Mouse (Mus musculus): ENCODE measurements around the gene Wnk2.

Gene Wnk2

DNA sequence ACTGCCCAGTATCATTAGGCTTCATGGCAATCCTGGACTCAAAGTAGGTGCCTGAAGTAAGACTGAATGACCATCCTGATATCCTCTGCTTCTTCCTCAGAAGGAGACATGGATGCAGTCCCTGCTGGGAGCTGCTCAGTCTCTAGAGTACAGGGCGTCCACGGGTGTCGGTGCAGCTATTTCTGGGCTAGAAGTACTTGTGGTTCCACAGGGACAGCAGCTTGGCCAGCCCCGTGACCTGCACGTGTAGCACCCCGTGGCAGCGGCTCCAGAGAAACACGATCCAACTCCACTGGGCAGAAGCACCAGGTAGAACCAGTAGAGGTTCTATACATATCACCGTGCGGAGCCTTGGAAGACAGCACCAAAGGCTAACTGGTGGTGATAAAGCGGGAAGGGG, 13.3 kb downstream of the Wnk2 start:
- peak; percentile 53 to 57 for DNase-seq

DNA sequence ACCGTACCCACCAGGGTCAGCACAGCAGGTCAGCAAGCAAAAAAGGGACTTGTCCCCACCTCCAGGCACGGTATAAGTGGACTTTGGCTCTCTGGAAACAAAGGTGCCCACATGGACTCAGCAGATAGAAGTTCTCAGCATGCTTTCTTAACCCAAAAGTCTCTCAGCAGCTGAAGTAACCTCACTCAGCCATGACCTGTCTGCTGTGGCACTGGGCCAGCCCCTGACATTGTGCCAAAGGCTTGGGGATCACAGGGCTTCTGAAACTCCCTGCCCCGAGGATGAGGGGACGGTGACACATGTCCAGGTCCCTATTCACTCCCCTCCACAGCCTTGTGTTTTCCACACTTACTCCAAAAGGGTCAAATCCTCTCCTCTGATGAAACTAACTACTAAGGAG, 14.7 kb downstream of the Wnk2 start:
- DNase-seq, result peak; percentile 62 to 71

DNA sequence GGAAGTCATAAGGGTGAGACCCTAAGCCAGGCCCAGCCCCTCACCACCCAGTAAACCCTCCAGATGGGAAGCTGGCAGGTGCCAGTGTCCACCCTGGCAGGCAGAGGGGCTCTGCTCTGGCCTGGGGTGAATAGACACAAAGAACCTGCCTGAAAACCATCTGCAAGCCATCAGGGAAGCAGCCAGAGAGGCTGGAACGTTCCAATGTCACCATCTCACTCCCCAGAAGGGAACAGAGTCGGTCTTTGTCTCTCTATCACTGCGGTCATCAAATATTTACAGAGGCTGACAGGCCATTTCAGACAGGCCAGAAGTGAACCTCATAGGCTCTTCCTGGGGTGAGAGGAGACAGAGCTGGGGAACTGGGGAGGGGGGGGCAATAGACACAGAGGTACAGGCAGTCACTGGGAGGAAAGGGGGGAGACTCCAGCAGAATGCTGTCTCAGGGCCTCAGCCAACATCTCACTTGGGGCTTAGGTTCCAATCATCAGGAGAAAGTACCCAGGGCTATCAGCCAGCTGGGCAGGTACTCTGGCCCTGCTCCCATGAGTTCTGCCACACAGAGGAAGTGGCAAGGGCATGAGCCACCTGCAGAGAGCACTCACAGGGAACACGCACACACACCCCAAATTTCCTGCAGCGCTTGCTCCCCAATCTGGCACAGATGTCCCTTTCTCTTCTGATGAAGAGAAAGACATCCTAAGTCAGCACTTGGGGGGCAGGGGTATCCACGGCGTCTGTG, 15.7 kb downstream of the Wnk2 start:
- peak; percentile 51 to 54 for DNase-seq

DNA sequence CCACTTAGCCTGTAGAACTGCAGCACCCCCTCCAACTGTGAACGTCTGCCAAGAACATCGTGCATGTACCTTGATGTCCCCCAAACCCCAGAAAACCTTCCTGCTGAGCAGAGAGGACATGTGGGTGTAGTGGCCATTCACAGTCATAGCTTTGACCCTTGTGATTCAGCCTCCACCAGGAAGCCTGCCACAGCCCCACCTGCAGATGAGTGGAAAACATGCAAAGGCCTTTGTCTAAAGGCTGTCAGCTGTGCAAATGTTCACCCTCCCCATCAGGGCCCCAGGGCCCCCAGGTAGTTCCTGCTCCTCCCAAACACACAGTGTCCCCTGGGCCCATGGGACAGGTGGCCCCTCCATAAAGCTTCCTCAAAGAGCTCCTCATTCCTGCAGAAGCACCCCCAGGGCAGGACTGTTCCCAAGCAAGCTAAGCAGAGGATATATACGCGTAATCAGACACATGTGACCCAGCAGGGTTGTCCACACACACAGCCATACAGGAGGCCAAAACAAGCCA, 16.4 kb downstream of the Wnk2 start:
- no peak for DNase-seq

DNA sequence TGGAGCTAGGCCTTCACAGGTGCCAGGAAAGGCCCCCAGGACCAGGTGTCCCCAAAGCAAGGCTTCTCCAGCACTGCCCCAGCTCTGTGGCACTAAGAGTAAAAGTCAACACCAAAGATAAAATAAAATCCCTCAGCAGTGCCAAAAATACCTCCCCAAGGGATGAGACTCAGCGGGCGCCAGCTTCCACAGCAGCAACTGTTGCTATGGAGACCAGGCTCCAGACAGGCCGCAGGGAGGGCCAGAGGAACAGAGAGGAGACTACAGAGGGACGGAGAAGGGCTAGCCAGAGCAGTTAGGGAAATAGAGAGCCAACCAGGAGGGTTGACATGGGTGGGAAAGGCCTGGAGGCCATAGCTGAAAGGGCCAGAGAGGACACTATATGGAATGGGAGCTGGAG, 18.0 kb downstream of the Wnk2 start:
- DNase-seq, result peak; percentile 52 to 56

DNA sequence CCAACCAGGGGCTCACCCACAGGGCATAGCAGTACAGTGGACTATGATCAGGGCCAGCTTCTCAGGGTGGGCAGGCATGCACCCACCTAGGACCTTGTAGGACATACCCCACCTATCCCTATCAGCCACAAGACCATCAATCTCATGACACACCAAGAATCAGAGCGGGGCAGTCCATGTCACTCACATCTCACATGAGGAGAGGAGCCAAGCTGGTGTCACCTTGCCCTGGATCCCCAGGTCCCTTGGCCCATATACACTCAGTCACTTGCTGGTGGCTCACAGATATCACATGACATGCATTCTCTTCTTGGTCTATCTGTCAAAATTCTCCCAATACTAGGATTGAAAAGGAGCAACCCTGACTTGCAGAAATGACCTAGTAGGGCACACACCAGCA, 18.7 kb downstream of the Wnk2 start:
- peak in 1 of 2 experiments; percentile 12 for DNase-seq

DNA sequence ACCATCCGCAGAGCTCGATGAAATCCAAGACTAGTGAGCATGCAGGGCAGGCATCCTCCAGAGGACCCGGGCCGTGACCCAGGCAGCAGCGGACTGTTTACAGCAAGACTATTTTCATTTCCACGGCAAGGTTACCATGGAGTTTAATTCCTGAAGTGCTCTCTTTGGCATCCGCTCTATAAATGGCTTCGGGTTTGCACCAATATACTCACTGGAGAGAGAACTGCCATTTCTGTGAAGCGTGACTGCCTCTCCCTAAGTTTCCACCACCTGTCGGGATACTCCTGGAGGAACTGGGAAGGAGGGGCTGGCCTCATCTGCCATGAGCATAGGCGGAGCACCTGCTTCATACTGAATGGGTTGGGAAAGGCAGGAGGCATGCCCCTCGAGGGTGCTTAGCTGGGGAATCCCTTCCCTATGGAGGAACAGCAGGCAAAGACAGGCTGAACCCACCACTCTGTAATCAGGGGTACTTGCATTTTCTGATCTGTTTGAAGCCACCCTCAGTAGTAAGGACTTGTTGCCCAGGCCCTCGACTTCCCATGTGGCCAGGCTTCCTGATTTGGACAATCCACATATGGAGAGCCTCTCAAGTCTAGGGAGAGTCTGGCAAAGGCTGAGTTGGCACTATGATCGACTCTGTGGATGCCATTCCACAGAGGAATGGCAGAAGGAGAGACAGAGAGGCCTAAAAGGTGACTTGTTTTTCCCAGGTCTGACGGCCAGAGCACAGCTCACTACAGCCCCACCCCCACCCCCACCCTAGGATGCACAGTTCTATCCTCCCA, 19.8 kb downstream of the Wnk2 start:
- DNase-seq, result peak; percentile 47 to 60

DNA sequence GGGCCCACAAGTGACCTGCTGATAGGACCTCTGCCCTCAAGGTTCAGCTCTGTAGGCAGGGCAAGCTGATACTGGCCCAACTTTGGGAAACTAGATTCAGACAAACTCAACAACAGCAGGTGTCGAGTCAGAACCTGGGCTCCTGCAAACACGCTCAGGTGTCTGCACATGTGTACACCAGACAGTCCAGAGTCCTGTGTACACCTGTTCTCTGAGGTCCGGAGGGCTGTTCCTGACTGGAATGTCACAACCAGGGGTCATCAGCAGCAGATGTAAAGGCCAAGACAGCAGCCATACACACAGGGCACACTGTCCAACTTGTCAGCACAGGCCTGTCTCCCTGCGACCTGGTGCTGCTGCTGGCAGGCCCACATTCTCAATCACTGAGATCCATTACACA, 25.7 kb downstream of the Wnk2 start:
- DNase-seq, result no peak

DNA sequence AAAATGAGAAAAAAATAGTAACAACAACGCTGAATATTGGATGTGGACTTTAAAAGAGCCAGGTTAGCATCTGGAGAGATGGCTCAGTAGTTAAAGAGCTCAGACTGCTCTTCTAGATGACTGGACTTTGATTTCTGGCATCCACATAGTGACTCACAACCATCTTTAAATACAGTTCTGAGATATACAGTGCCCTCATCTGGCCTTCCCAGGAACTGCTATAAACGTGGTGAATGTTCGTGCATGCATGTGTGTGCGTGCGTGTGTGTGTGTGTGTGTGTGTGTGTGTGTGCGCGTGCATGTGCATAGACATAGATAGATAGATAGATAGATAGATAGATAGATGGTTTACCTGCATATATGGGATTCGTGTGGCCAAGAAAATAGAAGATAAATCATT, 30.3 kb downstream of the Wnk2 start:
- no peak for DNase-seq

DNA sequence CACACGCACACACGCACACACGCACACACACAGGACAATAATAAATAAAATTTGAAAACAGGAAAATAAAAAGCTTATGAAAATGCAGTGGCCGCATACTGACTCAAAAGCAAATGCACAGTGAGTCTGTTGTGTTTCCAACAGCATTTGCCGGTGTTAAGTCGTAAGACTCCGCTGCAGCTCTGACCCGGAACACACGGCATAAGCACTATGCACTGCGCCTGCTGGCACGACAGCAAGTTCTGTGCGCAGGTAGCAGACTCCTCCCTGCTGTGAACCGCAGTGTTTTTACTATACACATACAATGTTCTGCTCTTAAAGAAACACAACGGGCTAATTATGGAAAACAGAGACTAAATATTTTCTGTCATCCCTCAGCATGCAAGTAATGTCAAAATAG, 32.9 kb downstream of the Wnk2 start:
- peak in 1 of 2 experiments; percentile 49 for DNase-seq

DNA sequence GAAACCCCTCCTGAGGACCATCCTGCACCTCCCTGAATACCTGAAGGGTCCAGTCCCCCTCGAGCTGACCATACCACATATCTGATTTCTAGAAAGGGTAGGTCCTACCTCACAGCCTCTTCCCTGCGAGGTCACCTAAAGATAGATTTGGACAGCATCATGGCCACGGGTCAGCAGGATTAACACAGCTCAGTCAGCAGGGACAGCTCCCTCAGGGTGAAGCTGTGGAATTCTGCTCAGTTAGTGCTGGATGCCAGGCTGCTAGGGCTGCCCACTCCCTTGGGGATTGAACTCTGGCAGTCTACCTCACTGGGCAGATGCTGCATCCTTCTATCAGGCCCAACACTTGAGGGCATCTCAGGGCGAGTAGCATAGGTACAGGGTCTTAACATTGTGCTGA, 33.7 kb downstream of the Wnk2 start:
- no peak for DNase-seq

DNA sequence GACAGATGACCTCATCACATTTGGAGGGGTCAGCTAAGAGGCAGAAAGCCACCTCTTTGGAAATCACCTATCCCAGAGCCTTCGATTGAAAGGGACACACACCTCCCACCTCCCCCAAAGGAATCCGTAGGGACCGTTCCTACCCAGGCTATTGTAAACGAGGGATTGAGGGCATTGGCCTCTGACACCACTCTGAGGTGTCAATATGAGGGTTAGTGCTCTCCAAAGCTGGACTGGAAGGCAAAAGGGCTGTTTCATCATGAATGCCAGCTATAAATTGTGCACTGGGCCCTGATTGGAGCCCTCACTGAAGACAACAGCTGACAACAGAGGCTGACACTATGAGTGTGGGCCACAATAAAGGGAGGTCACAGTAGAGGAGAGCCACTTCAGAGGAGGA, 34.5 kb downstream of the Wnk2 start:
- no peak for DNase-seq

DNA sequence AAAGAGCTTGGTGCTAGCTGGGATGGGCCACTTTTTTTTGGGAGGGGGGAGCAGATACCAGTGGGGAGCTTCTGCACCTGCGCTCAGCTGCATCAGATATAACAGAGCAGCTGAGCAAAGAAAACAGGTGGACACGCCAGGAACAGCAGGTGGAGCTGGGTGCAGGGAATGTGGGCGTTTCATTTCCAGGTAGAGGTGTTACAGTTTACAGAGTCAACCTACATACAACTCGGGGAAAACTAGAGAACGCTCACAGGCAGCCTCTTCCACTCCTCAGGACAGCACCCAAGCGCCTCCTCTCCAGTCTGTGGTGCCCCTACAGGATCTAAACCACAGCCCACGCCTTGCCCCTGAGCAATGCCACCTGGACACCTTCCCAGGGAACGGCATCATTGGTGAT, 35.2 kb downstream of the Wnk2 start:
- no peak for DNase-seq

DNA sequence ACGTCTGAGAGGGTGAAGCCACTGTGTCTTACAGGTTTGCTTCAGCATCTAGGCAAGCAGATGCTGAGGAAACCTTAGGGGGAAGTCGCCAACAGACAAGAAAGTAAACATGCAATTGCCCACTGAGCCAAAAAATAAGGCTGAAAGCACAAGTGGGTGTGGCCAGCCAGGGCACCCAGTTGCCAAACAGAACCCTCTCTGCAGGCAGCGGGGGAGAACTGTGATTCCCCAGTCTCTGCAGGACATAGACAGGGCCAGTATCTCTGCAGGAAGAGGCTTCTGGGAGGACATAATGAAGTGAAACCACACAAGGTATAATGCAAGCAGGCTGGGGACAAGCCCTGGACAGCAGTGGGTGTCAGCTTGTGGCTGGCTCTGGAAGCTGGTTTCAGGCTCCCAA, 38.1 kb downstream of the Wnk2 start:
- no peak for DNase-seq

DNA sequence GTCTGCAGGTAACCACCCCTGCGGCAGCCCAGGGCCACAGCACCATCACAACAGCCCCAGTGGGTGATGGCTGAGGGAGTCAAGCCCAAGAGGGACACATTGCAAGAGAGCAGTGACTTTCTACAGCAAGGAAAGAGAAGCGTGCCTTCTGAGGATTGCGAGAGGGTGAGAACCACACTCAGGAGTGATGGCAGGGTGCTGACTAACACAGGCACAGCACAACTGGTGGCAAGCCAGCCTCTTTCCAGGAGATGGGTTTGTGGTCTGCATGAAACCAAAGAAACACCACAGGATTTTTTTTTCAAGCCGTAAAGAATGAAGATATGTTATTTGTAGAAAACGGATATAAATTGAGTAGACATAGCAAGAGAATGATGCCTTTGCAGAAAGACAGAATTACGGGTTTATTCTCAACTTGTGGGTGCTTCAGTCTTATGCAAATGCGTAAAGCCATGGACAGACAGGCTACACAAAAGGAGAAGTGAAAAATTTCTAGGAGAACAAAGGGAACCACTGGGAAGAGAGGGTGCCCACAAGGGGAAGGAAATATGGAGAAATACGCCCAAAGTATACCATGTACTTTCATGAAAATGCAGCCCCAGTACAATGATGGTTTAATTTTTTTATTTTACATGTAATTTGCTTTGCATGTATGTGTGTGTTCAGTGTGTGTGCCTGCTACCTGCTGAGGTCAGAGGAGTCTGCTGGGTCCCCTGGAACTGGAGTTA, 39.5 kb downstream of the Wnk2 start:
- DNase-seq, result no peak

DNA sequence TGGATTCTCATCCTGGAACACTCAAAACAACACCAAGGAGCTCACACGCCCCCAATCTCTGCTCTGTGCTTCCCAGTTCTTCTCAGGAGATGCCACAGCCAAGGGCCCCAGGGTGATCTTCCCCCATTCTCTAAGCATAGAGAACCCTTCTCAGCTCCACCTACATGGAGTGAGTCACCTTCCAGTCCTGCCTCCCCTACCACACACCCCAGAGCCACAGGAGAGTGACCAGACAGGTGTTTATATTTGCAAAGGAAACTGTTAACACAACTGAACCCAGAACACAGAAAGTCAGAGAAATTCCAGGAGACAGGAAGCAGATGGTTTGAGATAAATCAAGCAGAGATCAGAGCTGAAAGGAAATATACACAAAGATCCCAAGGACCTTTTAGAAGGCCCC, 43.9 kb downstream of the Wnk2 start:
- DNase-seq, result no peak

DNA sequence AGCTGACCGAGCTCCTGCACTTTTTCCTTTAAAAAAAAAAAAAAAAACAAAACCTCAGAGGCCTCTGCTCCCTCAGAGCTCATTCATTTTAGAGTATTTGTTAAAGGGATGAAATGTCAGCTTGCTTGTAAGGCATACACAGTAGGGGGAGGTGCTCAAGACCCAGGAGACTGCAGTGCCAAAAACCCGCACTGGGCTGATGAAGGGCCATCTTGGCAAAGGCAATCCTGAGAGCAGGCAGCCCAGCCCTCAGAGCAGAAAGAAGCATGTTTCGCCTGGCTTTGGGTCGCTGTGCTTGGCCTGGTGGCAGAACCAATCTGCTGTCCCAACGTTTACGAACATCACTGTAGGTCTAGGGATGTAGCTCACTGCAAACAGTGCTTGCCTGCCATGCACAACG, 44.6 kb downstream of the Wnk2 start:
- DNase-seq, result peak in 1 of 2 experiments; percentile 50

DNA sequence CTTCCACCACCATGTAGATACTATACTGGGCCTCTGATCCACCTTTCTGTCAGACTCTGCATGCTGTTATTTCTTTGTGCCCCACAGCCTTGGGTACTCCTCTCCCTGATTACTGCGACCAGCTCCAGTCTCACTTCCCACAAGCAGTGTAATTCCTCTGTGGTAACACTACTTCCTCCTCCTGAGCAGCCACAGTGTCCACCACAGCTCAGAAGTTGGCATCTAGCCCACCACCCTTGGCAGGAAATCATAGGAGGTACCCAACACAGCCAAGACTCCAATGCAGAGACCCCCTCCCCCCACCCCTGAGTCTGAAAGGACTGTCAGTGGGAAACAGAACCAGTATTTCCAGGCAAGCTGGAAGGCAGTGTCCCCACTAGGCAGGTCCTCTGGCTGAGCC, 47.4 kb downstream of the Wnk2 start:
- DNase-seq, result peak in 1 of 2 experiments; percentile 43

DNA sequence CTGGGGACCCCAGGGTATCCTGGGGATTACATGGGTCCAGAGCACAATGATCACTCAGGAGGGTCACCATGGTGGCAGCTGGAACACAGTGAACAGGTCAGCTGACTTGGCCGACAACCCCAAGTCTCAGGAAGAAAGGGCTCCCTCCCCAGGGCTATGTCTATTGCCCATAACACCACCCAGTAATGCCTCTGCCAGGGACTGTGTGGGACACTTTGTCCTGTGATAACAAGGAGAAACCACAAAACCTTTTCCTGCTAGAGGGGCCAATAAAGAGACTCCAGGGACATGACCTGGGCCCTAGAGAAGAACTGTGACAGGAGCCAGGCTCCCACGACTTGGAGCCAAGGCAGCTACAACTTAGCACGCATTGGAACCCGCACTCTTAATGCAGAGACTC, 51.0 kb downstream of the Wnk2 start:
- no peak for DNase-seq

DNA sequence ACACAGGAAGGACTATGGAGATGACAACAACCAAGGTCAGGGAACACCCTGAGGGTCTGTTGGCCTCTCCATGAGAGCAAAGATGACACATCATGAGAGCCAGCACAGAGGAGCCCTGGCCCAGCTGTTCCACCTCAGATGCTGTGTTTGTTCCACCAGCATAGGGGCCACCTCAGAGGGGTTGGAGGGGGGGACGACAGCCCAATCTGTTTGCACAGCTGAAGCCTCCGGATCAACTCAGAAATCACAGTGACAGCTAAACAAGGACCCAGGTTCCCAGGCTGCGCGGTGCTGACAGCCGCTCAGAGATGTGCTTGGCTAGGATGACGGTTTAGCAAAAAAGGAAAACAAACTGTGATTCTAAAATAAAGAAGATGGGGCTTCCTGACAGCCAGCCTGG, 53.1 kb downstream of the Wnk2 start:
- DNase-seq, result no peak

DNA sequence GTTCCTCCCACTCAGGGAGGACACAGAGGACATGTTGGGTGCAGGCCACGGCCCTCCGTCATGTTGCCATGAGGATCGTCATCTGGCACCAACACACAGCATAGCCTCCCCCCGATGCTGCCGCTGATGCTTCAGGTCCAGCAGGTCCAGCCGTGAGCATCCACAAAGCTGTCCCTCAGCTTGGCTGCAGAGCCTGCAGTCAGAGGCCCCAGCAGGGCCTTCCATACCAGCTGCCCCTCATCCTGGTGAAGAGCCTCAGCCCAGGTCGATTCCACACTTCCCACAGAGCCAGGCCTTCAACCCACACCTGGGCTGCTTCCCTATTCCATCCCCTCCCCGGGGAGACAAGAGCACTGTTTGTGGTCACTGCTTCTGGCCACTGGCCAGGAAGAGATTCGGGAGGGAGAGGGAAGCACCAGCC, 54.3 kb downstream of the Wnk2 start:
- peak; percentile 70 for DNase-seq

DNA sequence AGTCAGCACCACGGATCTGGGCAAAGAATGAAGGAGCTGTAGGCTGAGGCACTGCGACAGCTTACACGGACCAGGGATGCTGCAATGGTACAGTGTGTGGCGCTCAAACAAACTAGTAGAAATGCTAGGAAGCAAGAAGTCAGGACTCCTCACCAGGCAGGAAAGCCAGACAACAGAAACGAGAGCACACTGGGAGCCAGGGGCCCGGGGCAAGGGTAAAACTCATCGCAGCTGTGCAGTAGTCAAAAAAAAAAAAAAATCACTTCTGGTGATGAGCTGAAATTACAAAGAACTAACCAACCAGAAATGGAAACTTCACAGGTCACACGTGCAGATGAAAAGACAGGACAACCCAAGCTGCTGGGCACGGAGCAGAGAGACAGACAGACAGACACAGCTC, 55.2 kb downstream of the Wnk2 start:
- no peak for DNase-seq

DNA sequence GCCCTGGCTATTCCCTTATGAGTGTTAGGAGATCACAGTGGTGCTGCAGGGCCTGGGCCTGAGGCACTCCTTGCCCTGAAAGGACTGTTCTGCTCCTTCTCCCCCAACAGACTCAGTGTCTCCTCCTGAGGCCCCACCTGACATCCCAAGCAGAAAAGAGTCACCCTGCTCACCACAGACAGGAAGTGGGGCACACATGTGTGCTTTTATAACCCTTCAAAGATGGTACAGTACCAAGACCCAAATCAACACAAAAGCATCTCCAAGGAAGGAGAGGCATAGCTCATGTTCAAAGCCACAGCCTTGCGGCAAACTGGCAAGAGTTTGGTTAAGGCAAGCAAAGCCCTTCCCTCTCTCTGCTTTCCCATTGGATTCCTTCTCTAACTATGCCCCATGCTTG, 57.6 kb downstream of the Wnk2 start:
- DNase-seq, result no peak

DNA sequence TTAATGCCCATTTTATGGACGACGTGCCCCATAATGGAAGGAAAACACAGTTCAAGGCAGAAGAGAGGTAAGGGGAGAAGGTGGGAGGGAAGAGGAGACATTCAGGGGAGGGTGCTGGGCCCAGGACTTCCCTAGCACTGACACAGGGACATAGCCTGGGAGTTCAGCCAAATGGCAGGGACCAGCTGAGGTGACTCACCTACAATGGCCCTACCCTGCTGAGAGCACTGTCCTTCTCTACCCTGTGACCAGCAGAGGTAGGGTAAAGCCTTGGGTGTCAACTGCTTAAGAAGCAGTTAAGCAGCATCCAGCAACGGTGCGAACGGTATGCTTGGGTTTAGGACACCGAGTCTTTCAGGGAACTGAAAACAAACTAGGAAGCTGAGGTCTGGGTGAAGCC, 58.9 kb downstream of the Wnk2 start:
- DNase-seq, result peak; percentile 68 to 81

Measured in cerebellum, adult 18-20 months (tissue).